Mouse (Mus musculus) midbrain, embryonic 15.5 days (tissue): ENCODE data around the gene Celf1. TPM values are rescaled to one million over a fixed set of nuclear protein-coding genes. Genes with fewer than 3 reads are reported as not detected.

Source experiments
- polyA plus RNA-seq: library from polyadenylated mRNA; unstranded; fragments of >200 nt; fragmentation: Nextera tagmentation; extraction: Ambion mirVana; gene quantifications from 2 replicates; pipeline ENCODE4 v1.2.1, GENCODE M21; 2015

Celf1 gene
- polyA plus RNA-seq, 1 experiment from 2014 or later, result 129 TPM

Other genes starting within 250 kb of the Celf1 start
- 101 and 116 TPM in 2 replicates for gene Fnbp4, start 195.0 kb upstream of the Celf1 start, polyA plus RNA-seq
- 0.49 and 0.62 TPM in 2 replicates for gene Agbl2, start 157.7 kb upstream of the Celf1 start, polyA plus RNA-seq
- 242 and 250 TPM in 2 replicates for gene Mtch2, start 93.2 kb upstream of the Celf1 start, polyA plus RNA-seq
- 137 and 138 TPM in 2 replicates for gene C1qtnf4, start 54.5 kb upstream of the Celf1 start, polyA plus RNA-seq
- 70.4 and 71.1 TPM in 2 replicates for gene Kbtbd4, start 35.6 kb upstream of the Celf1 start, polyA plus RNA-seq
- gene Ndufs3, start 35.6 kb upstream of the Celf1 start, polyA plus RNA-seq, result 202 and 212 TPM in 2 replicates
- gene Rapsn, start 95.2 kb downstream of the Celf1 start, polyA plus RNA-seq, result 0.61 and 1.2 TPM in 2 replicates
- 226 and 233 TPM in 2 replicates for gene Psmc3, start 113.6 kb downstream of the Celf1 start, polyA plus RNA-seq
- gene Slc39a13, start 130.0 kb downstream of the Celf1 start, polyA plus RNA-seq, result 35.7 and 36.8 TPM in 2 replicates
- gene Spi1, start 142.0 kb downstream of the Celf1 start, polyA plus RNA-seq, result 3.3 and 4.2 TPM in 2 replicates
- gene Mybpc3, start 177.8 kb downstream of the Celf1 start, polyA plus RNA-seq, result 0.05 and 0.41 TPM in 2 replicates
- gene Madd, start 243.5 kb downstream of the Celf1 start, polyA plus RNA-seq, result 65.4 and 69.3 TPM in 2 replicates